Mouse (Mus musculus) C2C12 (cell line): ENCODE measurements around the gene Sept9.

Experiments
- CEBPB ChIP-seq: IDR thresholded peaks from one replicate; pipeline ENCODE4 v1.6.1; 2011; ENCODE audit warnings: low read depth, mild to moderate bottlenecking, control low read depth, moderate library complexity
- CTCF ChIP-seq: IDR thresholded peaks from one replicate; pipeline ENCODE4 v1.5.1; 2011; ENCODE audit not compliant: control insufficient read depth, insufficient read depth, insufficient read length
- MAX ChIP-seq: IDR thresholded peaks from one replicate; pipeline ENCODE4 v1.6.1; 2011; ENCODE audit warnings: mild to moderate bottlenecking, control low read depth
- MYOD1 ChIP-seq: IDR thresholded peaks from one replicate; pipeline ENCODE4 v1.6.1; 2011; ENCODE audit warnings: low read depth; ENCODE audit not compliant: control insufficient read depth, insufficient read length
- MYOG ChIP-seq: IDR thresholded peaks from one replicate; pipeline ENCODE4 v1.6.1; 2011; ENCODE audit not compliant: control insufficient read depth, insufficient read length; ENCODE audit errors: extremely low read depth
- USF1 ChIP-seq: IDR thresholded peaks from one replicate; pipeline ENCODE4 v1.6.1; 2011; ENCODE audit warnings: low read depth, mild to moderate bottlenecking, control low read depth, moderate library complexity

DNA sequence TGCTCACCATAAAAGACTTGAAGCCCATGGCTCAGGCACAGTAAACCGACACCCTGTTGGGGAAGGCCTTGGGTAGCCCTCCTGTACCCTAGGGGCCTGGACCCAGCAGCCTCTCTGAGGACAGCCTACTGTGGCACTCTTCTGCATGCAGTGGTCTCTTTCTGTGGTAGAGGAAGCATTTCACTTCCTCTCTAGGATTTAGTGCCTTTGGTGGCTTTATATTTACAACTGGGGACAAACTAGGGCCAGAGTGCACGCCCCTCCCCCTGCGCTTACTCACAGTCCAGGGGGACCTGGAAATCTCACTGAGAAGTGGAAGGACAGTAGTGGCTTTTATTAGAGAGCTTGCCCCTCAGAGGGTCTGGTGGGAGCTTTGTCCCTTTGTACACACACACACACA, 197.5 kb downstream of the Sept9 start:
- TF ChIP-seq CTCF (no peak), MYOD1 (no peak), USF1 (no peak), MAX (no peak), CEBPB (no peak), MYOG (no peak)
